Mouse (Mus musculus): ENCODE measurements at regions not wholly inside any gene's neighbourhood (a gene's known extent, or its start where the extent isn't known, plus 50 kb on each side); places are given as distances from the start of the nearest gene placed in this dataset.
"Not testable (repeated sequence)": the region's sequence is repeated elsewhere in the genome, so short reads cannot be mapped to it uniquely, and the experiment has no call there.

DNA sequence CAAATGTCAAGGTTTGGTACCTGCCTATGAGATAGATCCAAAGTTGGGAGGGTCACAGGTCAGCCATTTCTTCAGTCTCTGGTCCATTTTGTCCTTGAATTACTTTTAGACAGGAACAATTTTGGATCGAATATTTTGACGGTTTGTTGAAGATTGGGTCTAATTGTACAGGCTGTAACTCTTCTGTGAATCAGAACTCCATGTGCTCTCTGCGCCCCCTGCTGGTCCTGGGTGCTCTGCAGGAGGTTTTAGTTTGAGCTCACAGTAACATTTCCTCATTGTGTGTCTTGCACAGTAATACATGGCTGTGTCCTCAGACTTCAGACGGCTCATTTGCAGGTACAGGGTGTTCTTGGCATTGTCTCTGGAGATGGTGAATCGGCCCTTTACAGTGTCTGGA, 158.1 kb downstream of the Adam6a start:
- H3K4me1 ChIP-seq (ENCODE audit: control insufficient read depth, insufficient read depth, low read length); H3K79me2 ChIP-seq (replicated peaks; ENCODE audit: control insufficient read depth, insufficient read depth, low read length); H3K27me3 ChIP-seq (ENCODE audit: control insufficient read depth, insufficient read depth, low read length); H3K27ac ChIP-seq; H3K4me3 ChIP-seq; DNase-seq; H3K36me3 ChIP-seq (ENCODE audit: control insufficient read depth, insufficient read depth, low read length); intact Hi-C loops (cut with DNase I); H3K9ac ChIP-seq (ENCODE audit: low read depth, low read length): not testable (repeated sequence)
- WGBS = 46% methylated on average over 5 of the region's 5 CpGs
- peak; percentile 14; the same call in 1 of the 2 replicates for TF ChIP-seq CTCF (IDR thresholded peaks at IDR 0.05)

DNA sequence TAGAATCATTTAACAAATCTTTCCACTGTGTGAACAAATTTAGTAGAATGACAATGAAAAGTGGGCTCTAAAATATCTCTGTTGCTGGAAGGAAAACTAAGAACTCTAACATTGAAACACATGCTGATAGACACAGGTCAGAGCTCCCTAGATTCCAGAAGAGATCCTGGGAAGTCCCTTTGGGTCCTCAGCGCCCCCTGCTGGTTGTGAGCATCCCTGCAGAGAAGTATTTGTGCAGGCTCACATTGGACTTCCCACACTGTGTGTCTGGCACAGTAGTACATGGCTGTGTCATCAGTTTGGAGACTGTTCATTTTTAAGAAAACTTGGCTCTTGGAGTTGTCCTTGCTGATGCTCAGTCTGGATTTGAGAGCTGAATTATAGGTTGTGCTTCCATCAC, 172.7 kb downstream of the Adam6a start:
- H3K36me3 ChIP-seq (ENCODE audit: control insufficient read depth, insufficient read depth, low read length); H3K4me1 ChIP-seq (ENCODE audit: control insufficient read depth, insufficient read depth, low read length); H3K9ac ChIP-seq (ENCODE audit: low read depth, low read length); H3K27ac ChIP-seq; H3K4me3 ChIP-seq; H3K27me3 ChIP-seq (ENCODE audit: control insufficient read depth, insufficient read depth, low read length); H3K79me2 ChIP-seq (replicated peaks; ENCODE audit: control insufficient read depth, insufficient read depth, low read length); intact Hi-C loops (cut with DNase I): not testable (repeated sequence)
- 0% methylated on average over 1 of the region's 1 CpGs for WGBS
- TF ChIP-seq CTCF (IDR thresholded peaks at IDR 0.05) = peak; percentile 49
- DNase-seq = peak; percentile 2 to 21

DNA sequence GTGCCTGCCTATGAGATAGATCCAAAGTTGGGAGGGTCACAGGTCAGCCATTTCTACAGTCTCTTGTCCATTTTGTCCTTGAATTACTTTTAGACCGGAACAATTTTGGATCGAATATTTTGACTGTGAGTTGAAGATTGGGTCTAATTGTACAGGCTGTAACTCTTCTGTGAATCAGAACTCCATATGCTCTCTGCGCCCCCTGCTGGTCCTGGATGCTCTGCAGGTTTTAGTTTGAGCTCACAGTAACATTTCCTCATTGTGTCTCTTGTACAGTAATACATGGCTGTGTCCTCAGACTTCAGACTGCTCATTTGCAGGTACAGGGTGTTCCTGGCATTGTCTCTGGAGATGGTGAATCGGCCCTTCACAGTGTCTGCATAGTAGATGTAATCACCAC, 192.1 kb downstream of the Adam6a start:
- H3K27me3 ChIP-seq (ENCODE audit: control insufficient read depth, insufficient read depth, low read length) = no peaks in the 10 kb centered on the region
- no peak for DNase-seq
- no peaks in the 10 kb centered on the region for H3K36me3 ChIP-seq (ENCODE audit: control insufficient read depth, insufficient read depth, low read length)
- no peak overlapping the region for H3K27ac ChIP-seq
- peak; percentile 30 for TF ChIP-seq CTCF (IDR thresholded peaks at IDR 0.05)
- no peak for TF ChIP-seq EP300 (IDR thresholded peaks at IDR 0.05; ENCODE audit: insufficient read depth, low read depth, low read length)
- 53% methylated on average over 4 of the region's 4 CpGs for WGBS
- H3K4me3 ChIP-seq = no peak overlapping the region
- intact Hi-C loops (cut with DNase I) = no loop called here
- no peaks in the 10 kb centered on the region for H3K79me2 ChIP-seq (replicated peaks; ENCODE audit: control insufficient read depth, insufficient read depth, low read length)
- H3K9ac ChIP-seq (ENCODE audit: low read depth, low read length) = no peak overlapping the region
- H3K4me1 ChIP-seq (ENCODE audit: control insufficient read depth, insufficient read depth, low read length) = no peaks in the 10 kb centered on the region

DNA sequence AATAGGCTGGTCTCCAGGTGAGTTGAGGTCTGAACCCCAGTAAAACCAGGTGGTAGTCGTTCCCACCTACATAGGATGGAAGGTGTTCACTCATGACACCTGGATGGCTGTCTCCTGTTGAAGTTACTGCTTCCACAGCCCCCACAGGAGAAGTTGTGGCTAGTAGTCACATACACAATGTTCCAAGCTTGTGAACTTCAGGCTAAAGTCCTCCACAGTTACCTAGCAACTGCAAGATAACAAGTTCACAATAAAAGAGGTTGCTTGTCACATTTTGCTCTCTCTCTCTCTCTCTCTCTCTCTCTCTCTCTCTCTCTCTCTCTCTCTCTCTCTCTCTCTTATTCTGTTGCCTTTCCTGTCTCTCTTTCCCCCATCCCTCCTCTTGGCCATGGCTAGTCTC, 202.6 kb downstream of the Adam6a start:
- H3K27ac ChIP-seq = no peak overlapping the region
- intact Hi-C loops (cut with DNase I) = no loop called here
- 36% methylated on average over 1 of the region's 1 CpGs for WGBS
- DNase-seq = no peak
- H3K79me2 ChIP-seq (replicated peaks; ENCODE audit: control insufficient read depth, insufficient read depth, low read length) = no peaks in the 10 kb centered on the region
- no peak for TF ChIP-seq EP300 (IDR thresholded peaks at IDR 0.05; ENCODE audit: insufficient read depth, low read depth, low read length)
- no peak for TF ChIP-seq CTCF (IDR thresholded peaks at IDR 0.05)
- no peak for TF ChIP-seq POLR2A (IDR thresholded peaks at IDR 0.05; ENCODE audit: insufficient read depth, low read depth, low read length)
- no peak overlapping the region for H3K9ac ChIP-seq (ENCODE audit: low read depth, low read length)
- H3K4me3 ChIP-seq = no peak overlapping the region
- no peaks in the 10 kb centered on the region for H3K27me3 ChIP-seq (ENCODE audit: control insufficient read depth, insufficient read depth, low read length)
- no peaks in the 10 kb centered on the region for H3K36me3 ChIP-seq (ENCODE audit: control insufficient read depth, insufficient read depth, low read length)
- H3K4me1 ChIP-seq (ENCODE audit: control insufficient read depth, insufficient read depth, low read length) = no peaks in the 10 kb centered on the region

DNA sequence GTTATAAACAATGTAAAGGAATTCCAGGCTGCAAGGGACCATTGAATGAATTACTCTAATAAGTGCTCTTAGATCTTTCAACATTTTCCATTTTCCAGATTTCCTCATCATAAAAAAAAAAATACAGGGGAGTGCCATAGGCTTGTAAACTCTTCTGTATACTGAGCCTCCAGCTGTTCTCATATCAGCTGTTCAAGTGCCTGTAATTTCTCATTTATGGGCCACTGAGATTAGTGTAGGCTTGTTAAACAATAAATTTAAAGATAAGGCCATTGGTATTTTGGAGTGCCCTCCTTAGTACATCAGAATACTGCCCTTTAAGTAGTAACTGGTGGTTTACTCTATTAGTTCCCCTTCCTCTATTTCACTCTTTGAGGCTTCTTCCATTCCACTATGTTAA, 204.3 kb downstream of the Adam6a start:
- Histone ChIP-seq H3K27ac (no peak overlapping the region), H3K79me2 (replicated peaks; ENCODE audit: control insufficient read depth, insufficient read depth, low read length) (no peaks in the 10 kb centered on the region), H3K27me3 (ENCODE audit: control insufficient read depth, insufficient read depth, low read length) (no peaks in the 10 kb centered on the region), H3K4me1 (ENCODE audit: control insufficient read depth, insufficient read depth, low read length) (no peaks in the 10 kb centered on the region), H3K9ac (ENCODE audit: low read depth, low read length) (no peak overlapping the region), H3K36me3 (ENCODE audit: control insufficient read depth, insufficient read depth, low read length) (no peaks in the 10 kb centered on the region), H3K4me3 (no peak overlapping the region)
- intact Hi-C loops (cut with DNase I) = no loop called here
- TF ChIP-seq CTCF (IDR thresholded peaks at IDR 0.05) (no peak), POLR2A (IDR thresholded peaks at IDR 0.05; ENCODE audit: insufficient read depth, low read depth, low read length) (no peak)
- no peak for DNase-seq

DNA sequence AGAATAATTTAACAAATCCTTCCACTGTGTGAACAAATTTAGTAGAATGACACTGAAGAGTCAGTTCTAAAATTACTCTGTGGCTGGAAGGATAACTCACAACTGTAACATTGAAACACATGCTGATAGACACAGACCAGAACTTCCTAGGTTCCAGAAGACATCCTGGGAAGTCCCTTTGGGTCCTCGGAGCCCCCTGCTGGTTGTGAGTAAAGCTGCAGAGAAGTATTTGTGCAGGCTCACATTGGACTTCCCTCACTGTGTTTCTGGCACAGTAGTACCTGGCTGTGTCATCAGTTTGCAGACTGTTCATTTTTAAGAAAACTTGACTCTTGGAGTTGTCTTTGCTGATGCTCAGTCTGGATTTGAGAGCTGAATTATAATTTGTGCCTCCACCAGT, 225.9 kb downstream of the Adam6a start:
- Histone ChIP-seq H3K9ac (ENCODE audit: low read depth, low read length) (no peak overlapping the region), H3K27ac (no peak overlapping the region), H3K4me3 (no peak overlapping the region), H3K27me3 (ENCODE audit: control insufficient read depth, insufficient read depth, low read length) (no peaks in the 10 kb centered on the region), H3K36me3 (ENCODE audit: control insufficient read depth, insufficient read depth, low read length) (no peaks in the 10 kb centered on the region), H3K4me1 (ENCODE audit: control insufficient read depth, insufficient read depth, low read length) (no peaks in the 10 kb centered on the region), H3K79me2 (replicated peaks; ENCODE audit: control insufficient read depth, insufficient read depth, low read length) (no peaks in the 10 kb centered on the region)
- TF ChIP-seq CTCF (IDR thresholded peaks at IDR 0.05) (no peak), POLR2A (IDR thresholded peaks at IDR 0.05; ENCODE audit: insufficient read depth, low read depth, low read length) (no peak)
- intact Hi-C loops (cut with DNase I) = no loop called here
- no peak for DNase-seq
- WGBS = 27% methylated on average over 1 of the region's 1 CpGs

DNA sequence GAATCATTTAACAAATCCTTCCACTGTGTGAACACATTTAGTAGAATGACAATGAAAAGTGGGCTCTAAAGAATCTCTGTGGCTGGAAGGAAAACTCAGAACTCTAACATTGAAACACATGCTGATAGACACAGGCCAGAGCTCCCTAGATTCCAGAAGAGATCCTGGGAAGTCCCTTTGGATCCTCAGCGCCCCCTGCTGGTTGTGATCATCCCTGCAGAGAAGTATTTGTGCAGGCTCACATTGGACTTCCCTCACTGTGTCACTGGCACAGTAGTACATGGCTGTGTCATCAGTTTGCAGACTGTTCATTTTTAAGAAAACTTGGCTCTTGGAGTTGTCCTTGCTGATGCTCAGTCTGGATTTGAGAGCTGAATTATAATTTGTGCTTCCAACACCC, 252.2 kb downstream of the Adam6a start:
- H3K27me3 ChIP-seq (ENCODE audit: control insufficient read depth, insufficient read depth, low read length); H3K4me1 ChIP-seq (ENCODE audit: control insufficient read depth, insufficient read depth, low read length); H3K27ac ChIP-seq; H3K36me3 ChIP-seq (ENCODE audit: control insufficient read depth, insufficient read depth, low read length); H3K9ac ChIP-seq (ENCODE audit: low read depth, low read length); H3K79me2 ChIP-seq (replicated peaks; ENCODE audit: control insufficient read depth, insufficient read depth, low read length); intact Hi-C loops (cut with DNase I); DNase-seq; H3K4me3 ChIP-seq: not testable (repeated sequence)
- TF ChIP-seq CTCF (IDR thresholded peaks at IDR 0.05) = peak; percentile 39
- WGBS = 5% methylated on average over 1 of the region's 1 CpGs
